Mouse (Mus musculus) limb, embryonic 11.5 days (tissue): ENCODE measurements around the gene Odaph. TPM values are rescaled to one million over a fixed set of nuclear protein-coding genes. Genes with fewer than 3 reads are reported as not detected.

Source experiments
- ATAC-seq: fragments of 200-750 bp; cut with Nextera tagmentation; 2 replicates; pipeline ENCODE4 v1.8.0; 2017; ENCODE audit warnings: low read depth; ENCODE audit not compliant: insufficient number of reproducible peaks, low FRiP score, low TSS enrichment
- DNase-seq: peaks from one replicate; pipeline ENCODE4 v3.0.0-alpha.2; 2015; ENCODE audit warnings: low spot score
- H3K27ac ChIP-seq: fragments of 300-500 bp; sonication (generic); replicated peaks from 2 replicates; pipeline ENCODE4 v1.5.1; 2014; ENCODE audit warnings: low read depth, mild to moderate bottlenecking, low read length
- H3K27me3 ChIP-seq: fragments of 300-500 bp; sonication (generic); 2 replicates; pipeline ENCODE4 v1.6.1; 2014; ENCODE audit warnings: mild to moderate bottlenecking, low read length, mixed read lengths; ENCODE audit not compliant: control insufficient read depth, insufficient read depth
- H3K36me3 ChIP-seq: fragments of 300-500 bp; sonication (generic); 2 replicates; pipeline ENCODE4 v1.6.1; 2014; ENCODE audit warnings: mild to moderate bottlenecking, low read length, moderate library complexity, mixed read lengths; ENCODE audit not compliant: control insufficient read depth, insufficient read depth
- H3K4me1 ChIP-seq: fragments of 300-500 bp; sonication (generic); 2 replicates; pipeline ENCODE4 v1.6.1; 2014; ENCODE audit warnings: low read length, mixed read lengths; ENCODE audit not compliant: control insufficient read depth, insufficient read depth
- H3K4me2 ChIP-seq: fragments of 300-500 bp; sonication (generic); 2 replicates; pipeline ENCODE4 v1.6.1; 2014; ENCODE audit warnings: low read depth, mild to moderate bottlenecking, moderate library complexity; ENCODE audit not compliant: severe bottlenecking
- H3K4me3 ChIP-seq: fragments of 300-500 bp; sonication (generic); 2 replicates; pipeline ENCODE4 v1.5.1; 2014; ENCODE audit warnings: low read depth, low read length
- H3K9ac ChIP-seq: fragments of 300-500 bp; sonication (generic); 2 replicates; pipeline ENCODE4 v1.6.1; 2014; ENCODE audit warnings: mild to moderate bottlenecking, low read length
- H3K9me3 ChIP-seq: fragments of 300-500 bp; sonication (generic); 2 replicates; pipeline ENCODE4 v1.6.1; 2016; ENCODE audit warnings: low read length; ENCODE audit not compliant: control insufficient read depth
- WGBS: fragments of 180-500 bp; shearing (Covaris S2); extraction: QIAGEN DNeasy Blood & Tissue Kit; methylation state at CpG from one replicate; pipeline ENCODE4 v1.1.7; 2014; 5-methylcytosine and 5-hydroxymethylcytosine counted together
- polyA plus RNA-seq: library from polyadenylated mRNA; unstranded; fragments of >200 nt; fragmentation: Nextera tagmentation; extraction: Ambion mirVana; gene quantifications from 2 replicates; pipeline ENCODE4 v1.2.1, GENCODE M21; 2014

The Odaph gene
- polyA plus RNA-seq, 1 experiment from 2014 or later, result not detected

- Histone ChIP-seq H3K4me3 (no peak overlapping the region), H3K4me1 (no peaks in the 10 kb centered on the region), H3K4me2 (0 out of 2 replicates have a peak overlapping the region, but pooled peaks have one; percentile 15), H3K9ac (no peak overlapping the region), H3K27me3 (no peaks in the 10 kb centered on the region), H3K27ac (no peak overlapping the region), H3K36me3 (peaks cover 4% of the 10 kb centered on the region; the same call in 1 of the 2 replicates), H3K9me3 (no peaks in the 10 kb centered on the region)
- DNase-seq (no peak), ATAC-seq (no peak)
- WGBS, result 82% methylated on average over 3 of the region's 3 CpGs
Measured at GRCm38 (mm10) chr5:91960606-91961254, 26.5 kb upstream of the Odaph start.

- H3K27ac ChIP-seq, result no peak overlapping the region
- peaks cover 4% of the 10 kb centered on the region; the same call in 1 of the 2 replicates for H3K36me3 ChIP-seq
- WGBS, result 94% methylated on average over 1 of the region's 1 CpGs
Measured at GRCm38 (mm10) chr5:91961370-91961769, 25.9 kb upstream of the Odaph start.

GRCm38 (mm10) chr5:91962259-91962638, 25.0 kb upstream of the Odaph start:
- ATAC-seq (no peak), DNase-seq (no peak)
- Histone ChIP-seq H3K4me1 (no peaks in the 10 kb centered on the region), H3K4me3 (peak overlapping the region; percentile 55), H3K4me2 (peak overlapping the region; percentile 42), H3K9ac (peak overlapping the region; percentile 73), H3K27me3 (no peaks in the 10 kb centered on the region), H3K36me3 (no peaks in the 10 kb centered on the region), H3K27ac (peak overlapping the region; percentile 88), H3K9me3 (no peaks in the 10 kb centered on the region)
- under 1% methylated on average over 14 of the region's 14 CpGs for WGBS

More at GRCm38 (mm10) chr5:91961370-91961769, 25.9 kb upstream of the Odaph start:
- no peaks in the 10 kb centered on the region for H3K4me1 ChIP-seq
- no peaks in the 10 kb centered on the region for H3K9me3 ChIP-seq
- ATAC-seq (no peak), DNase-seq (no peak)
- no peak overlapping the region for H3K9ac ChIP-seq
- no peaks in the 10 kb centered on the region for H3K27me3 ChIP-seq
- H3K4me2 ChIP-seq, result peak overlapping the region; percentile 42
- H3K4me3 ChIP-seq, result no peak overlapping the region; the same call in 1 of the 2 replicates

GRCm38 (mm10) chr5:91962639-91963440, 24.4 kb upstream of the Odaph start, which contains the start of gene Rchy1:
Gene Rchy1 (minus strand): TSS chr5:91963068.
- under 1% methylated on average over 63 of the region's 65 CpGs for WGBS
- no peaks in the 10 kb centered on the region for H3K9me3 ChIP-seq
- peak; percentile 92 for DNase-seq

GRCm38 (mm10) chr5:91972046-91972445, 15.2 kb upstream of the Odaph start:
- 95% methylated on average over 3 of the region's 3 CpGs for WGBS
- DNase-seq, result no peak
- ATAC-seq, result no peak

More at GRCm38 (mm10) chr5:91962639-91963440, 24.4 kb upstream of the Odaph start, which contains the start of gene Rchy1:
- Histone ChIP-seq H3K36me3 (no peaks in the 10 kb centered on the region), H3K9ac (peak within 1 kb of the TSS; percentile 73), H3K4me2 (peak within 1 kb of the TSS; percentile 53), H3K27me3 (no peaks in the 10 kb centered on the region), H3K4me1 (no peaks in the 10 kb centered on the region), H3K27ac (peak within 1 kb of the TSS; percentile 88), H3K4me3 (peak within 1 kb of the TSS; percentile 55)
- peak; percentile 98 for ATAC-seq

GRCm38 (mm10) chr5:91974002-91974401, 13.3 kb upstream of the Odaph start:
- Histone ChIP-seq H3K36me3 (no peaks in the 10 kb centered on the region), H3K4me1 (no peaks in the 10 kb centered on the region), H3K27ac (no peak overlapping the region), H3K9me3 (no peaks in the 10 kb centered on the region), H3K9ac (no peak overlapping the region), H3K4me2 (no peak overlapping the region), H3K27me3 (no peaks in the 10 kb centered on the region), H3K4me3 (no peak overlapping the region)
- WGBS, result 92% methylated on average over 7 of the region's 7 CpGs
- no peak for DNase-seq
- no peak for ATAC-seq

More at GRCm38 (mm10) chr5:91972046-91972445, 15.2 kb upstream of the Odaph start:
- H3K36me3 ChIP-seq, result no peaks in the 10 kb centered on the region
- H3K4me2 ChIP-seq, result no peak overlapping the region
- no peak overlapping the region for H3K27ac ChIP-seq
- H3K9me3 ChIP-seq, result no peaks in the 10 kb centered on the region
- H3K9ac ChIP-seq, result no peak overlapping the region
- no peaks in the 10 kb centered on the region for H3K4me1 ChIP-seq
- H3K4me3 ChIP-seq, result no peak overlapping the region
- H3K27me3 ChIP-seq, result no peaks in the 10 kb centered on the region

- no peak for DNase-seq
Measured at GRCm38 (mm10) chr5:91975758-91976157, 11.5 kb upstream of the Odaph start.

GRCm38 (mm10) chr5:91976566-91977396, 10.5 kb upstream of the Odaph start:
- Histone ChIP-seq H3K36me3 (no peaks in the 10 kb centered on the region), H3K4me3 (no peak overlapping the region), H3K27ac (no peak overlapping the region), H3K4me2 (no peak overlapping the region), H3K27me3 (no peaks in the 10 kb centered on the region), H3K4me1 (no peaks in the 10 kb centered on the region), H3K9ac (no peak overlapping the region), H3K9me3 (no peaks in the 10 kb centered on the region)
- ATAC-seq (no peak), DNase-seq (no peak)
- 80% methylated on average over 10 of the region's 10 CpGs for WGBS

More at GRCm38 (mm10) chr5:91975758-91976157, 11.5 kb upstream of the Odaph start:
- Histone ChIP-seq H3K9ac (no peak overlapping the region), H3K4me3 (no peak overlapping the region), H3K4me2 (no peak overlapping the region), H3K27ac (no peak overlapping the region), H3K27me3 (no peaks in the 10 kb centered on the region), H3K4me1 (no peaks in the 10 kb centered on the region), H3K9me3 (no peaks in the 10 kb centered on the region), H3K36me3 (no peaks in the 10 kb centered on the region)
- no peak for ATAC-seq
- 91% methylated on average over 9 of the region's 9 CpGs for WGBS
